ENCODE assay signal across 24 mouse cellular contexts in genomic region chr12:3283829-3284440, GRCm38 (mm10). TPM values are rescaled to one million over a fixed set of nuclear protein-coding genes. Genes with fewer than 3 reads are reported as not detected.
DNase-seq lines count a peak whose midpoint lies in the region; ATAC-seq and TF ChIP-seq lines count a peak whose summit lies in the region.
"Had no signal": no experiment of that assay in that cellular context is flagged by ENCODE, and none has a peak within 500 bp of the region (broad histone marks: within the 10 kb centered on the region; RNA-seq: fewer than 3 reads in every experiment).

No protein-coding gene starts in this region.

- no peaks in the 10 kb centered on the region for H3K27me3 ChIP-seq in heart, embryonic 12.5 days (replicated peaks)
- H3K27me3 ChIP-seq in heart, embryonic 10.5 days (ENCODE audit: insufficient read depth, poor library complexity, severe bottlenecking) = no peaks in the 10 kb centered on the region
- H3K27me3 ChIP-seq in liver, embryonic 15.5 days = no peaks in the 10 kb centered on the region
- no peaks in the 10 kb centered on the region for H3K27me3 ChIP-seq in hindbrain, embryonic 12.5 days
- H3K27me3 ChIP-seq: embryonic facial prominence, embryonic 15.5 days; forebrain, embryonic 12.5 days; midbrain, embryonic 13.5 days; neural tube, embryonic 12.5 days; Patski had no signal

- DNase-seq in heart, embryonic 10.5 days (ENCODE audit: low spot score) = no peak
- peak; percentile 83 for DNase-seq in 416B (ENCODE audit: low read depth)
- no peak for DNase-seq in layer of hippocampus, postnatal 10 days (ENCODE audit: low spot score in 2 of 2)
- no peak for DNase-seq in frontal cortex, postnatal 14 days (ENCODE audit: low spot score in 2 of 2)
- DNase-seq: adrenal gland, postnatal 10 days; cerebellum, postnatal 10 days; heart, postnatal 36 days; kidney, postnatal 10 days; lung, embryonic 14.5 days; lung, postnatal 36 days; right cerebral cortex, postnatal 4 days; thymus, postnatal 25 days had no signal

- H3K27ac ChIP-seq in heart, embryonic 12.5 days (ENCODE audit: poor library complexity, severe bottlenecking) = no peak overlapping the region
- H3K27ac ChIP-seq in heart, embryonic 10.5 days = no peak overlapping the region
- H3K27ac ChIP-seq in embryonic fibroblast, embryonic 13.5 days (ENCODE audit: insufficient read depth, low read length) = peak overlapping the region; percentile 73
- H3K27ac ChIP-seq in liver, embryonic 15.5 days (replicated peaks) = peak overlapping the region; percentile 84
- no peak overlapping the region for H3K27ac ChIP-seq in hindbrain, embryonic 12.5 days
- H3K27ac ChIP-seq: embryonic facial prominence, embryonic 15.5 days; forebrain, embryonic 12.5 days; left cerebral cortex, adult 2 months; midbrain, embryonic 13.5 days; neural tube, embryonic 12.5 days had no signal

- H3K9me3 ChIP-seq in heart, embryonic 12.5 days (replicated peaks) = no peaks in the 10 kb centered on the region
- H3K9me3 ChIP-seq in heart, embryonic 10.5 days = no peaks in the 10 kb centered on the region
- no peaks in the 10 kb centered on the region for H3K9me3 ChIP-seq in liver, embryonic 15.5 days (replicated peaks)
- H3K9me3 ChIP-seq in hindbrain, embryonic 12.5 days (replicated peaks) = peaks cover 22% of the 10 kb centered on the region
- H3K9me3 ChIP-seq: embryonic facial prominence, embryonic 15.5 days had no signal

- peaks cover 9% of the 10 kb centered on the region; the same call in 1 of the 2 replicates for H3K4me1 ChIP-seq in heart, embryonic 12.5 days (replicated peaks)
- no peaks in the 10 kb centered on the region for H3K4me1 ChIP-seq in heart, embryonic 10.5 days
- peaks cover 6% of the 10 kb centered on the region for H3K4me1 ChIP-seq in embryonic fibroblast, embryonic 13.5 days (ENCODE audit: control insufficient read depth, insufficient read depth, low read length)
- peaks cover 81% of the 10 kb centered on the region for H3K4me1 ChIP-seq in liver, embryonic 15.5 days (replicated peaks)
- H3K4me1 ChIP-seq in hindbrain, embryonic 12.5 days = no peaks in the 10 kb centered on the region
- H3K4me1 ChIP-seq: embryonic facial prominence, embryonic 15.5 days; forebrain, embryonic 12.5 days; midbrain, embryonic 13.5 days; neural tube, embryonic 12.5 days had no signal

- no peak for TF ChIP-seq POLR2A in embryonic fibroblast, embryonic 13.5 days (IDR thresholded peaks at IDR 0.05; ENCODE audit: low read depth, low read length)

- H3K9ac ChIP-seq in heart, embryonic 12.5 days = no peak overlapping the region
- H3K9ac ChIP-seq in liver, embryonic 15.5 days = peak overlapping the region; percentile 8; the same call in 1 of the 2 replicates
- no peak overlapping the region for H3K9ac ChIP-seq in hindbrain, embryonic 12.5 days
- H3K9ac ChIP-seq: embryonic facial prominence, embryonic 15.5 days; forebrain, embryonic 12.5 days; lung, embryonic 14.5 days; midbrain, embryonic 13.5 days; neural tube, embryonic 12.5 days had no signal

- no peak overlapping the region for H3K4me2 ChIP-seq in heart, embryonic 12.5 days
- H3K4me2 ChIP-seq in liver, embryonic 15.5 days = peak overlapping the region; percentile 65; the same call in 1 of the 2 replicates
- H3K4me2 ChIP-seq in hindbrain, embryonic 12.5 days (replicated peaks) = no peak overlapping the region
- H3K4me2 ChIP-seq: embryonic facial prominence, embryonic 15.5 days; forebrain, embryonic 12.5 days; lung, embryonic 14.5 days; midbrain, embryonic 13.5 days; neural tube, embryonic 12.5 days had no signal

- no peak for TF ChIP-seq CTCF in embryonic fibroblast, embryonic 13.5 days (IDR thresholded peaks at IDR 0.05; ENCODE audit: borderline replicate concordance, insufficient read depth, low read length)

- ATAC-seq in heart, embryonic 12.5 days (ENCODE audit: insufficient number of reproducible peaks, low FRiP score) = 0 out of 2 replicates have a peak, but pooled peaks have one; percentile 40
- ATAC-seq in liver, embryonic 15.5 days (ENCODE audit: insufficient read depth) = peak; percentile 38
- ATAC-seq in hindbrain, embryonic 12.5 days (ENCODE audit: low FRiP score) = no peak
- ATAC-seq: hindbrain, embryonic 16.5 days; midbrain, embryonic 13.5 days; Patski had no signal

- no peak overlapping the region for H3K4me3 ChIP-seq in heart, embryonic 12.5 days
- H3K4me3 ChIP-seq in heart, embryonic 10.5 days = no peak overlapping the region
- no peak overlapping the region for H3K4me3 ChIP-seq in embryonic fibroblast, embryonic 13.5 days (ENCODE audit: insufficient read depth, low read length)
- no peak overlapping the region for H3K4me3 ChIP-seq in liver, embryonic 15.5 days (replicated peaks)
- H3K4me3 ChIP-seq in hindbrain, embryonic 12.5 days = no peak overlapping the region
- H3K4me3 ChIP-seq: embryonic facial prominence, embryonic 15.5 days; forebrain, embryonic 12.5 days; layer of hippocampus, adult 2 months; left cerebral cortex, adult 2 months; midbrain, embryonic 13.5 days; neural tube, embryonic 12.5 days had no signal

- 0 out of 2 replicates have a peak, but pooled peaks cover 3% of the 10 kb centered on the region for H3K36me3 ChIP-seq in heart, embryonic 12.5 days
- H3K36me3 ChIP-seq in heart, embryonic 10.5 days = peaks cover 9% of the 10 kb centered on the region
- H3K36me3 ChIP-seq in liver, embryonic 15.5 days (replicated peaks) = 0 out of 2 replicates have a peak, but pooled peaks cover 3% of the 10 kb centered on the region
- H3K36me3 ChIP-seq in hindbrain, embryonic 12.5 days = peaks cover 19% of the 10 kb centered on the region
- H3K36me3 ChIP-seq: embryonic facial prominence, embryonic 15.5 days had no signal

- WGBS in heart, embryonic 12.5 days = 78% methylated on average over 4 of the region's 4 CpGs
- 83% methylated on average over 4 of the region's 4 CpGs for WGBS in heart, embryonic 10.5 days
- 28% methylated on average over 4 of the region's 4 CpGs for WGBS in liver, embryonic 15.5 days (ENCODE audit: insufficient replicate concordance)
- WGBS in hindbrain, embryonic 12.5 days = 90% methylated on average over 4 of the region's 4 CpGs

RNA-seq across cellular contexts. Expression of gene Rab10, which starts 25.8 kb away (rescaled TPM):
- 94.8 and 96.3 TPM in 2 replicates for polyA plus RNA-seq in heart, embryonic 12.5 days (2016; fragmentation: Nextera tagmentation; extraction: Ambion mirVana)
- 72.3 and 87.7 TPM in 2 replicates for polyA plus RNA-seq in heart, embryonic 10.5 days (2016; fragmentation: Nextera tagmentation; extraction: Ambion mirVana)
- polyA plus RNA-seq in embryonic fibroblast, embryonic 13.5 days (2011; ENCODE audit: insufficient read length, low read depth, missing spikeins) = 139 and 156 TPM in 2 replicates
- polyA plus RNA-seq in liver, embryonic 15.5 days (2015; fragmentation: Nextera tagmentation; extraction: Ambion mirVana) = 45.3 and 45.7 TPM in 2 replicates
- 100 to 1,000 TPM; 213 to 233 TPM for total RNA-seq in layer of hippocampus, postnatal 10 days (2021)
- polyA plus RNA-seq in hindbrain, embryonic 12.5 days (2016; fragmentation: Nextera tagmentation; extraction: Ambion mirVana) = 160 and 172 TPM in 2 replicates

Comparison
In these comparisons a context has a peak if more than half of its experiments do, and no peak if none do; other contexts are left out.
1. H3K27ac ChIP-seq: peak in embryonic fibroblast, embryonic 13.5 days (single experiment) and liver, embryonic 15.5 days (single experiment); none in heart, embryonic 12.5 days (single experiment), heart, embryonic 10.5 days (single experiment) and hindbrain, embryonic 12.5 days (single experiment).